Mouse (Mus musculus): Measurements from ENCODE around the gene Ipo7.

Gene Ipo7

GRCm38 (mm10) chr7:110101266-110101665 lies 83.2 kb downstream of the Ipo7 start:
- no peak for DNase-seq (ENCODE audit: low spot score in 2 of 2)

GRCm38 (mm10) chr7:110105041-110105440 lies 87.0 kb downstream of the Ipo7 start:
- no peak for DNase-seq (ENCODE audit: low spot score in 2 of 2)
